Mouse (Mus musculus): ENCODE data around the gene Ablim2. TPM values are rescaled to one million over a fixed set of nuclear protein-coding genes. Genes with fewer than 3 reads are reported as not detected.
A peak's percentile ranks its signal among the peaks of the same experiment; 100 is the strongest.

The Ablim2 gene
- 1 to 10 TPM; 2.8 to 3.4 TPM for polyA plus RNA-seq (2017; shearing (Covaris generic))

- ATAC-seq = peak; percentile 93
These were observed at the start of gene Ablim2 for GRCm38 (mm10) chr5:35757639-35758001. Gene Ablim2 (plus strand): TSS chr5:35757880.

- ATAC-seq = no peak
These were observed 47.2 kb upstream of the Ablim2 start for GRCm38 (mm10) chr5:35710481-35710880.

- no peak for ATAC-seq
These were observed 46.7 kb upstream of the Ablim2 start for GRCm38 (mm10) chr5:35710931-35711330.

GRCm38 (mm10) chr5:35712517-35712916 lies 45.2 kb upstream of the Ablim2 start:
- no peak for ATAC-seq

- ATAC-seq = peak; percentile 54
These were observed 43.9 kb upstream of the Ablim2 start for GRCm38 (mm10) chr5:35713649-35714354.

DNA sequence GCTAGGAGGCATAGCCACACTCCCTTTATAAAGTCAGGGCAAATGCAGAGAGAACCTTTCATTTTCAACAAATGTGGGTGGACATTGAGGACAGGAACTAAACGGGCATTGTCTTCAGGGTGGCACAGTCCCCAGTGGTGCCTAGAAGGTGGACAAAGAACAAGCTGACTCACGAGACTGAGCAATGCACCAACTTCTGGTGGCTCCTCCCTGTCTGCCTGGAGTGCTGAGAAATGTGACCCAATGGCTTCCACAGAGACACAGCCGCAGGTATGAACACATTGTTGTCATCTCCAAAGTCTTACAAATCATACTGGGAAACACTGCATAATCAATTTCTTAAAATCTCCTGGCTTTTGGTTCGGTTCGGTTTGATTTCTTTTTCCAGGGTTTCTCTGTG lies 40.2 kb upstream of the Ablim2 start:
- no peak for ATAC-seq

DNA sequence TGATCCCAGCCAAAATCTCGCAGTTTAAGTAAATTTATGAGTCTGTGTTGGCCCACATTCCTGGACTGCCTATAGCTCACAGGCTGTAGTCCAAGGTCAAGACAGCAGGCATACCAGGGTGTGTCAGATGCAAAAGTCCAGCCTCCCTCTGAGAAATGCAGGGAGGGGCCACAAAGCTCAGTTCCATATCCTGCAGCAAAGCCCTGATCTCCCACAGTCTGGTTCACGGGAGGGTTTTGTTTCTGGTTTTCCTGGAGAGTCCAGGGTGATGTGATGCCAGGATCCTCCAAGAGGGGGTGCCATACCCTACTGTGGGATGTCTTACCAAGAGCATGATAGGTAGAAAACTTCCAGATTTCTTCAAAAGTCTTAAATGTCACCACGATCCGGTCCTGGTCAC lies 39.7 kb upstream of the Ablim2 start:
- ATAC-seq = no peak

- no peak for ATAC-seq
These were observed 38.9 kb upstream of the Ablim2 start for GRCm38 (mm10) chr5:35718817-35719216.

DNA sequence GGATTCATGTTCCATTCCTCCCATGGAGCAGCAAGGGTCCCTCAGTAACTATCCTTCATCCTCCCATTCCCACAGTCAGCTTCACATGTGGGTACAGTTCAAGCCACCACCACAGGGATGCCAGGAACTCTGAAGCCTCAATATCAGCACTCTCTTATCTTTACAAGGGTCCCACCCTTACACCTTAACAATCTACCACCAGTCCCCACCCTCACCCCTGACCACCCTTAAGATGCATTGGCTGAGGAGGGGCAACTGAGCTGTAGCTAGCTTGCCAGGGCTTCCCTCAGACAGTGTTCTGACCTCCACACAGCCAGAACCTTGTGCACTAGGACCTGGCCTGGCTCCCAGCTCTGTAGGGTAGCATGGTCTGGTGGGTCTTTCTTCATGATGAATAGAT lies 38.3 kb upstream of the Ablim2 start:
- ATAC-seq = no peak

GRCm38 (mm10) chr5:35719880-35720279 lies 37.8 kb upstream of the Ablim2 start:
- no peak for ATAC-seq

DNA sequence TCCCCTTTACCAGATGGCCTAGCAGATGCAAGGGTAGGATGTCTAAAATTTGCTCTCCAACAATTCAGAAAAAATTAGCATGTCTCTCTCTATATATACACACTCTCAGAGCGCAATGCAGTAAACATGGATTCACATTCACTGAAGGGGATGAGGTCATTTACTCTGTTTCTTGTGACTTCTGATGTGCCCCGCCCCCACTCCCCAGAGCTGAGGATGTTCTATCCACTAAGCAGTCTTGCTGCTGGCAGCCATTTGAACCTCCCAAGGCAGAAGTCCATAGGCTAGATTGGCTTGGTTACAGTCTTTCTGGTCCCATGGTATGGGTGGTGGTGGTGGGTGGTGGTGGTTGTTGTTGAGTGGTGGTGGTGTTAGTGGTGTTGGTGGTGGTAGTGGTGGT lies 35.7 kb upstream of the Ablim2 start:
- ATAC-seq = no peak

- ATAC-seq = no peak
These were observed 35.0 kb upstream of the Ablim2 start for GRCm38 (mm10) chr5:35722654-35723053.

GRCm38 (mm10) chr5:35723900-35724299 lies 33.8 kb upstream of the Ablim2 start:
- ATAC-seq = no peak

- ATAC-seq = no peak
These were observed 31.8 kb upstream of the Ablim2 start for GRCm38 (mm10) chr5:35725840-35726239.

DNA sequence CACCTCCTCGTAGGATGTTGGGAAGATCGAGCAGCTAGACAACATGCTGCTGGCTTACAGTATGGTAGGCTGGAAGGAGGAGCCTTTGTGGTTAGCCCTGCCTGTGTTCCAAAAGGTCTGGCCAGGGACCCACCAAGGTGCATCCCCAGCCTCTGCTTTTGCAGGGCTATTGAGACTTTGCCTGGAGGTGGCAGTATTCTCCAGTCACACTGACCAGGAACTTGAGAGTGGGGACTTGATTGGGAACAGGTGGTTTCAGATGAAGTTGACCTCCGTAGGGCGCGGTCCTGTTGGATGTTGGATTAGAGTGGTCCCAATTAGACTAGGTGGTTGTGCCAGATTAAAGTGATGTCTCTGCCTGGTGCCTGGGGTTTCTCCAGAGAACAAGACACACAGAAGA lies 30.2 kb upstream of the Ablim2 start:
- ATAC-seq = no peak

DNA sequence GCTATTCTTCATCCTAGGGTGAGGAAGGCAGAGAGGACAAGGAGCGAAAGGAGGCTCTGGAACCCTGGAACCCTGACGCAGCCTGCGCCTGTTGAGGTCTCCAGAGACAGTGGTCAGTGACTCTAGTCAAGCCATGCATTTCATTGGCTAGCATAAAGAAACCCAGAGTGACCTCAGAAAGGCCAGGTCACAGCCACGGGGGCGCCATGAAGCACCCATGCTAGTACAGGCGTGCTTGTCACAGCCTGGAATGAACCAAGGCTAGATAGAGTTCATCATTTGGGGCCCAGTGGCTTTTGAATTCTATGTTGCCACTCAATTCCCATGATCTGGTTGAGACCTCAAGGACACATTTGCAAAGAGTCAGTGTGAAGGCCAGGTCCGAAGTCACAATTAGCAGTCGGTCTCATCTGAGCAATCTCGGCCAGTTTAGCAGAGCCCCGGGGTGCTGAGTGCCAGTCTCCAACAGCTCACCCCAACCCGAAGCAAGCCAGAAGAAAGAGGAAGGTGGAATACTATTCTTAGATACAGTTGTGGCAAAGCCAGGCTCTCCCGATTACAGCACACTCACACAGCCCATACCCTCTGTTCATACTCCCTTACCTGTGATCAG lies 29.2 kb upstream of the Ablim2 start:
- ATAC-seq = no peak

- peak; percentile 91 for ATAC-seq
These were observed 28.7 kb upstream of the Ablim2 start for GRCm38 (mm10) chr5:35728957-35729460.

GRCm38 (mm10) chr5:35729844-35730243 lies 27.8 kb upstream of the Ablim2 start:
- peak; percentile 53 for ATAC-seq

DNA sequence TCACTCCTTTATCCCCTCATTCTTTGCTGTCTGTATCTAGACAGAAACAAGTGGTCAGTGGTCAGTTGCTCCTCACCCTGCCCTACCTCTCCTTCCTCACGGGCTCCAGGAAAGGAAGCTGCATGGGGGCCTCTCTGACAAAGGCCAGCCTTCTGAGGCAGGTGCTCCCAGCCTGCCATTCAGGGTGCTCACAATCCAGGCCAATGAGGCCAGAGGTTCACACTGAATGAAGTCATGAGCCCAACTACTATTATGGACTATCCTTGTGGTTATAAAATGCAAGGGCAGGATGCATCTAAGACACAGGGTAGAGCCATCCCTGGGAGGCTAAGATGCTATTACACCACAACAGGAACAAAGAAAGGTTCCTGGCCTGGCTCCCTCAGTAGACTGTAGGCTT lies 27.1 kb upstream of the Ablim2 start:
- no peak for ATAC-seq

DNA sequence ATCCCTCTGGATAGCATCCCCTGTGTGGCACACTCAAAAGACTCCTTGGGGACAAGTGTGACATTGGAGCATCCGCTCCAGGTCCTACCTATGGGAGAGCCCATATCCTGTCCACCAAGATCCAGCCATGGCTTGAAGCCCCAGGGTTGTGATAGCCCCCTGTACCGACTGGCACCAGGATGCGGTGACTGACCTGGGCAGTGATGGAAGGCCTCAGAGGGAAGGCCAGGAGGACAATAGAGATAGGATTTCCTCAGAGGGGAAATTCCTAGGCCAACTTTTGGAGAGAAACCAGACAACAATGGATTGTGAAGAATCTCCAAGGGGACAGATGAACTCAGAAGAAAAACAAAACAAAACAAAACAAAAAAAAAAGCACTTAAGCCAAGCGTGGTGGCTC lies 26.7 kb upstream of the Ablim2 start:
- no peak for ATAC-seq

DNA sequence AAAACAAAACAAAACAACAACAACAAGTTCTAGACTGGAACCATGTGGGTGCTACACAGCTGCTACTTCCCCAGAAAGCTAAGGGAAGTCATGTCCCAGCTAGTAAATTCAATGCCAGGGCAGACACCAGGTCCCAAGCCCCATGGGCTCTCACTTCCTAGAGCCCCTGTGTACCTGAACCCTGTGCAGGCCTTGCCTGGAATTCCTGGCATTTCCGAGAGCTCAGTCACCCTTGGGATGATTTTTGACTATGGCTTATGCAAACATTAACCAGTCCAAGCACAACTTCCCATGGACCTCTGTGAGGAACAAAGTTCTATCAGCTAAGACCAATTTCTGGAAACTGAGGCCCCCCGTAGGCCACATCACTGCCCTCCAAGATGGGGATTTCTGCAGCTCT lies 24.2 kb upstream of the Ablim2 start:
- ATAC-seq = no peak

- no peak for ATAC-seq
These were observed 20.3 kb upstream of the Ablim2 start for GRCm38 (mm10) chr5:35737231-35737901.

GRCm38 (mm10) chr5:35739005-35739404 lies 18.7 kb upstream of the Ablim2 start:
- no peak for ATAC-seq

Measured in CD4-positive, CD25-positive, alpha-beta regulatory T cell, adult 4 months (primary cell).